Mouse (Mus musculus) liver, embryonic 11.5 days (tissue): ENCODE measurements at regions not wholly inside any gene's neighbourhood (a gene's known extent, or its start where the extent isn't known, plus 50 kb on each side); places are given as distances from the start of the nearest gene placed in this dataset.

Source experiments
- ATAC-seq: fragments of 200-750 bp; cut with Nextera tagmentation; replicated peaks from 2 replicates; pipeline ENCODE4 v1.8.0; 2017; ENCODE audit warnings: moderate number of reproducible peaks, mild to moderate bottlenecking, moderate TSS enrichment, moderate library complexity; ENCODE audit not compliant: low FRiP score
- DNase-seq: peaks from one replicate; pipeline ENCODE4 v3.0.0-alpha.2; 2017; ENCODE audit warnings: low spot score
- H3K27ac ChIP-seq: fragments of 300-500 bp; sonication (generic); 2 replicates; pipeline ENCODE4 v1.5.1; 2014; ENCODE audit warnings: mild to moderate bottlenecking, low read depth, low read length, control low read depth
- H3K27me3 ChIP-seq: fragments of 300-500 bp; sonication (generic); replicated peaks from 2 replicates; pipeline ENCODE4 v1.6.1; 2014; ENCODE audit warnings: low read length, mixed read lengths; ENCODE audit not compliant: control insufficient read depth, insufficient read depth
- H3K36me3 ChIP-seq: fragments of 300-500 bp; sonication (generic); 2 replicates; pipeline ENCODE4 v1.6.1; 2014; ENCODE audit warnings: mild to moderate bottlenecking, low read length, moderate library complexity, mixed read lengths; ENCODE audit not compliant: control insufficient read depth, insufficient read depth
- H3K4me1 ChIP-seq: fragments of 300-500 bp; sonication (generic); replicated peaks from 2 replicates; pipeline ENCODE4 v1.6.1; 2014; ENCODE audit warnings: low read length, mixed read lengths; ENCODE audit not compliant: control insufficient read depth, insufficient read depth
- H3K4me2 ChIP-seq: fragments of 300-500 bp; sonication (generic); 2 replicates; pipeline ENCODE4 v1.6.1; 2014; ENCODE audit warnings: mild to moderate bottlenecking, control low read depth, moderate library complexity
- H3K4me3 ChIP-seq: fragments of 300-500 bp; sonication (generic); 2 replicates; pipeline ENCODE4 v1.5.1; 2014; ENCODE audit warnings: low read depth, low read length, control low read depth
- H3K9ac ChIP-seq: fragments of 300-500 bp; sonication (generic); 2 replicates; pipeline ENCODE4 v1.6.1; 2014; ENCODE audit warnings: low read depth, low read length, control low read depth
- H3K9me3 ChIP-seq: fragments of 300-500 bp; sonication (generic); 2 replicates; pipeline ENCODE4 v1.6.1; 2016; ENCODE audit warnings: low read length, inconsistent platforms, mixed read lengths; ENCODE audit not compliant: control insufficient read depth
- WGBS: fragments of 180-500 bp; shearing (Covaris S2); extraction: QIAGEN DNeasy Blood & Tissue Kit; methylation state at CpG from one replicate; pipeline ENCODE4 v1.1.7; 2014; 5-methylcytosine and 5-hydroxymethylcytosine counted together

DNA sequence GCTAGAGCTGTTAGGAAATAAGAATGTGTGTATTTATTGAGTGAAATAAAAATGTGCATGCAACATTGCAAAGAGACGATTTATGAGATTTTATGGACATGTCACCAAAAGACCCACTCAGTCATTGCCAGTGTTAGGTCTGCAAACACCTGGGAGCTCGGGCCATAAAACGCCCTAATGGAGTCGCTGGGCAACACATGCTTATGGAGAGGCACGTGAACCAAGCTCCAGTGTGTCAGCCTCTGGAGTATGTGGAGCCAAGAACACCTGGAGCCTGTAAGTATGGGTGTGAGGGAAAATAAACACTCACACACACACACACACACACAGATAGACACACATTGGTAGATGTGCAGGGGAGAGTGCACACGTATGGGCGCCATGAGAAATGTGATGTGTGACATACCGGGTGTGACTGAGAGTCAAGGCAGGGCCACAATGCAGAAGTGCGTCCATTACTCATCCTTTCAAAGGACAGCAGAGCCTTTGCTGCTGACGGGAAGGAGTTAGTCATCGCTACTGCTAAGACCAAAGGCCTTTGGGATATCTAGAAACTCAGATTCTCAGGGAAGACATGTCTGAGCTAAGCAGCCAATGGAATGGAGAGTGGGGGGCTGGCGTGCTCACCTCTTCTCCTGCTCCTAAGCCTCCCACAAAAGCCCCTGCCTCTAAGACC, 124.2 kb downstream of the Gm826 start:
- ATAC-seq (no peak), DNase-seq (no peak)
- H3K9me3 ChIP-seq = no peaks in the 10 kb centered on the region
- H3K4me2 ChIP-seq = no peak overlapping the region
- no peaks in the 10 kb centered on the region for H3K27me3 ChIP-seq
- no peak overlapping the region for H3K9ac ChIP-seq
- H3K27ac ChIP-seq = no peak overlapping the region
- WGBS = 81% methylated on average over 12 of the region's 12 CpGs
- no peaks in the 10 kb centered on the region for H3K36me3 ChIP-seq
- H3K4me3 ChIP-seq = no peak overlapping the region
- no peaks in the 10 kb centered on the region for H3K4me1 ChIP-seq

DNA sequence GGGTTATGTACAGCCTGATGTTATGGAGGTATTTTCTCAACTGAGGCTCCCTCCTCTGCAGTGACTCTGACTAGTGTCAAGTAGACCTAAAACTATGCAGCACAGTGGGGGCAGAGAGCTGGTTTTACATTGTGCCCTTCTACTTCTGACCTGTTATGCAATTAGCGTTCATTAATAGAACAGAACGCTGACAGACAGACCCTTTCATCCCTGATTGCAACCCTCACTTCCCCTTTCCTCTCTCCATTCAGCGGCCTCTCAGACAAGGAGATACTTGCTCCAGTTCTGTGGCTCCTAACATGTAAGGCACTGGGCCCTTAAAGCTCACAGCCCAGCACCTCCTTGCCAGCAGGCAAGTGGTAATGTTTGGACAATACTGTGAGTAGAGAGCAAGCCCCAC, 125.7 kb downstream of the Gm826 start:
- DNase-seq (no peak), ATAC-seq (no peak)
- H3K4me2 ChIP-seq = no peak overlapping the region
- H3K36me3 ChIP-seq = no peaks in the 10 kb centered on the region
- no peak overlapping the region for H3K27ac ChIP-seq
- no peaks in the 10 kb centered on the region for H3K4me1 ChIP-seq
- H3K9ac ChIP-seq = no peak overlapping the region
- no peaks in the 10 kb centered on the region for H3K9me3 ChIP-seq
- no peak overlapping the region for H3K4me3 ChIP-seq
- H3K27me3 ChIP-seq = no peaks in the 10 kb centered on the region
- 41% methylated on average over 3 of the region's 3 CpGs for WGBS

DNA sequence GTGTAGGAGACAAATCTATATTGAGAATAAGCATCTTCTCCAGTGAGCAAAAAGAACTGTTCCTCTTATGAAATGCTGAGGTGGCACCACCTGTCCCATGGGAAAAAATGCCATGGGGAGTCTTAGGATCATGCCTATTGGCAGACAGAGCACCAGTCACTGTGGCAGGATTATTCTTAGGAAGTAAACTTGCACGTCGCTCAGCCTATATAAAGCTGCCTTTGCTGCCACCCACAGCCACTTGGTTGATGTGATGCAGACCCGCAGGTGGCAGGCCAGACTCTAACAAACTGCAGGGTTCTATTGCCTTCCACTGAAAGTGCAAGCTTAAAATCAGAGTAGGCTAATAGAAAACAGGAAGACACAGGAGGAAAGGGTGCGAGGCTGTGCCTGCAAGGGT, 126.7 kb downstream of the Gm826 start:
- Histone ChIP-seq H3K4me3 (no peak overlapping the region), H3K4me1 (no peaks in the 10 kb centered on the region), H3K27ac (no peak overlapping the region), H3K9me3 (no peaks in the 10 kb centered on the region), H3K27me3 (no peaks in the 10 kb centered on the region), H3K4me2 (no peak overlapping the region), H3K9ac (no peak overlapping the region), H3K36me3 (no peaks in the 10 kb centered on the region)
- DNase-seq (no peak), ATAC-seq (no peak)
- WGBS = 58% methylated on average over 4 of the region's 4 CpGs

DNA sequence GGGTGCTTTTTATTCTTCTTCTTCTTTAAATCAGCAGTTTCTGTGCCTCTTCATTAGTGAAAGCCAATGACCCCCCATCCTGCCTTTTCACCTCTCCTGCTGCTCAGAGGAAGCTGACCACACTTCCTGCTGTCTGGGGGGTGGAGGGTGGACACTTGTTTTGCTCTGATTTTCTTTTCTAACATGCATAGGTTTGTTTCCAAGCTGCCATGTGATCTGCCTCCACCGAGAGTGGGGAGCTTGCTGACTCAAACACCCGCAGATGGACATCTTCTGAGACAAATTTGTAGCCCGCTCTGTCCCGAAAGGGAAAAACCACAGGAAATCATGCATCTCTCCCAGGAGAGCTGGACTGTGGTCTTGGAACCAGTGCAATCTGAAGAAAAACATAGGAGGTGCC, 141.3 kb downstream of the Gm826 start:
- Histone ChIP-seq H3K4me3 (no peak overlapping the region), H3K27ac (no peak overlapping the region), H3K4me1 (no peaks in the 10 kb centered on the region), H3K27me3 (no peaks in the 10 kb centered on the region), H3K9me3 (no peaks in the 10 kb centered on the region), H3K4me2 (no peak overlapping the region), H3K36me3 (no peaks in the 10 kb centered on the region), H3K9ac (no peak overlapping the region)
- DNase-seq (no peak), ATAC-seq (no peak)
- WGBS = 65% methylated on average over 4 of the region's 4 CpGs

DNA sequence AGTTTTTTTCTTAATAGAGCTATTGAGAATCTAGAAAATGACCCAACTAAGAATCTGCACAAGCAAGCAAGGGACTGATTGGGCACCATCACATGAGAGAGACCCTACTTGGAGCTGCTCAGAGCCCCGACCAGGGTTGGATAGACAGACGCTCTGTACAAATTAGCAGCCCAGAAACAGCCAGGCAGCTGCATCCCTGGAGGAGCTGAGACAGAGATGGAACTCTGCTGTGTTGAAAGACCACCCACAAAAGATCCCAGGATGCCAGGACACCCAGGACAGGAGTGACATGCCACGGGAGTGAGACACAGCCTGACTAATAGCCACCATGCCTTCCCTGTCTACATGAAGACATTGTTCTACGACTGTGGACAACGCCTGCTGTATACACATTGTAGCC, 147.9 kb downstream of the Gm826 start:
- no peaks in the 10 kb centered on the region for H3K4me1 ChIP-seq
- H3K4me3 ChIP-seq = no peak overlapping the region
- DNase-seq = no peak
- H3K4me2 ChIP-seq = no peak overlapping the region
- no peak overlapping the region for H3K27ac ChIP-seq
- no peaks in the 10 kb centered on the region for H3K27me3 ChIP-seq
- no peaks in the 10 kb centered on the region for H3K36me3 ChIP-seq
- no peak for ATAC-seq
- no peak overlapping the region for H3K9ac ChIP-seq
- 79% methylated on average over 5 of the region's 5 CpGs for WGBS
- H3K9me3 ChIP-seq = no peaks in the 10 kb centered on the region

DNA sequence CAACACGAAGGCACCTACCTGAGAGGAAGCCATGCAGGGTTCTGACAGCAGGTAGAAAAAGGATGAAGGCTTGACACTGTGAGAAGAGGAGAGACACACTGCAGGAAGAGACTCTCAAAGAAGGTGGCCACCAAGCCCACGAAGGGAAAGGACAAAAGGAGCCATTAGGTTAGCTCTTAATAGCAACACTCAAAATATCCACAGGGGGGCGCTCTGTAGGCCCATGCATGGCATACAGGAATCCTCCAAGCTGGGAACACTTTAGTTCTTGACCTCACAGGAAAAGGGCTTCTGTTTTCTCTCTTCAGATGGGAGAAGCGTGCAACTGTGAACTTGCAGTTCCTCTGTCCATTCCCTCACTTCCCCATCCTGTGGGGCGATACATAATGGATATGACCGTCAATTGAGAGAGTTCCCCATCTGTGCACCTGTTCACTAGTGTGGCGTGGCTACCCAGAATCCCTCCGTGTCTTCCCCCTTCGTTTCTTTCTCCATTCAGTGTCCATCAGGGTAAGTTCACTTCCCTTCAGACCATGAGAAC, 162.9 kb downstream of the Gm826 start:
- Histone ChIP-seq H3K36me3 (no peaks in the 10 kb centered on the region), H3K4me3 (no peak overlapping the region), H3K4me2 (no peak overlapping the region), H3K9ac (no peak overlapping the region), H3K27ac (no peak overlapping the region), H3K27me3 (no peaks in the 10 kb centered on the region), H3K4me1 (no peaks in the 10 kb centered on the region), H3K9me3 (no peaks in the 10 kb centered on the region)
- DNase-seq = no peak
- ATAC-seq = no peak
- 60% methylated on average over 9 of the region's 9 CpGs for WGBS

DNA sequence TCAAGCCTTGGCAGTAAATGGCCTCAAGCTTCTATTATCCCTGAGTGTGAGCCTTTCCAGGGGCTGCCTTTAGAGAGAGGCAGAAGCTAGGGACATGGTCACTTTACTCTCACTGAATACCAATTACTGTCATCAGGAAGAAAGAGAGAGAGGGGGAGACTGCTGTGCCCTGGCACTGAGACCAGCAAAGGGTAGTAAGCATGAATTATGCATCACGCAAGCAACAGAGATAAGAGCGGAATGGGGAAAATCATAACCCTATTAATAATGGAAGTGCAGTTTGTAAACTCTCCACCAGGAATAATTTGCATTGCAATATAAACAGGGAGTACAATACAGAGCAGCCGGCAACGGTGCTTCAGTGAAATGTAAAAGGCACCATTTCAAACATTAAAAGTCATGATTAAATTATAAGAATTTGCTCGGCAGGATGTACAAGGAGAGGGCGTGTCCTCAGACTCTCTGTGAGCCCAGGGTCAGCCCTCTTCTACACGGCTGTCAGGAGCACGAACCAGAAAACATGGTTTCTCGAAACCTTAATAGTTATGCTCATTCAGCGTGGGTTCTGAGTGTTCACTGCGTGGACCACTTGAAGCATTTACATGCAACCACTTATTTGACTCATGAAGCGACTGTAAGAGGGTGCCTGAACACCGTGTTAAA, 175.2 kb downstream of the Gm826 start:
- no peak overlapping the region for H3K4me3 ChIP-seq
- no peak overlapping the region for H3K9ac ChIP-seq
- 81% methylated on average over 13 of the region's 13 CpGs for WGBS
- no peaks in the 10 kb centered on the region for H3K27me3 ChIP-seq
- DNase-seq = no peak
- H3K9me3 ChIP-seq = no peaks in the 10 kb centered on the region
- H3K4me2 ChIP-seq = no peak overlapping the region
- no peak for ATAC-seq
- H3K27ac ChIP-seq = no peak overlapping the region
- H3K36me3 ChIP-seq = no peaks in the 10 kb centered on the region
- H3K4me1 ChIP-seq = no peaks in the 10 kb centered on the region

DNA sequence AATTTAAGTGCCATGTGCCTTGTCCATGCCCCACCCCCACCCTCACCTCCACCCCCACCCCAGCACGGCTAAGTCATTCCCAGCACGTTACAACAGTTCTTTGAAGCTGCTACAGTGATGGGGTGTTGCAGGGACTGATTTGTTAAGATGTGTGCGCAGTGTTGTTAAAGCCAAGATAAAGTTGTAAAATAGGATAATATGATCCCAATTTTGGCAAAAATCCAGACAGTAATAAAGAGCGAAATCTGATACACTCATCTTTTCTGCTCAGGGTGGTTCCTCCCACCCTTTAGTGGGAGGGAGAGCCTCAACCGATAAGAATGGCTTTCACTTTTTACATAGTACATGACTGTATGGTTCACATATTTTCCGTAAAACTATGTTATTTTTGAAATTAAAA, 180.2 kb downstream of the Gm826 start:
- H3K4me3 ChIP-seq = no peak overlapping the region
- no peak for ATAC-seq

DNA sequence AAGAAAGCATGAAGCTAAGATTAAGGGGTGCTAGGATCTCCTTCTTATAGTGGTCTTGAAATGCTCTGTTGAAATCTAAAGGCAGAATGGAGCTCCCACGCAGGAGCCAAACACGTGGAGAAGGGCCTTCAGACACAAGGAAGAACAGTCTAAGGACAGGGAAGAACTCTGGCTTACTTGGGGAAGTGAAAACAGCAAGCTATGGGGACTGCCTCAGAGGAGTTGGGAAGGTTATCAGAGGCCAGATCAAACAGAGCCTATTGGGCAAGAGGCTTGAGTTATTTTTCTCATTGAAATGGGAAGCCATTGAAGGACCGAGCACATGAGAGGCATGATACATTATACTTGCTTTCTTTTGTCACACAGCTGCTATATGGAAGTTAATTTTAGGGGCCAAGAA, 181.9 kb downstream of the Gm826 start:
- no peak for ATAC-seq
- WGBS = 67% methylated on average over 3 of the region's 3 CpGs

More for the DNA sequence above, 180.2 kb downstream of the Gm826 start:
- no peak for DNase-seq
- 61% methylated on average over 6 of the region's 6 CpGs for WGBS
- Histone ChIP-seq H3K27me3 (no peaks in the 10 kb centered on the region), H3K9me3 (no peaks in the 10 kb centered on the region), H3K27ac (no peak overlapping the region), H3K4me1 (no peaks in the 10 kb centered on the region), H3K36me3 (no peaks in the 10 kb centered on the region), H3K4me2 (no peak overlapping the region), H3K9ac (no peak overlapping the region)

More for the DNA sequence above, 181.9 kb downstream of the Gm826 start:
- no peak overlapping the region for H3K4me3 ChIP-seq
- no peaks in the 10 kb centered on the region for H3K27me3 ChIP-seq
- H3K27ac ChIP-seq = no peak overlapping the region
- no peaks in the 10 kb centered on the region for H3K9me3 ChIP-seq
- no peak for DNase-seq
- H3K36me3 ChIP-seq = no peaks in the 10 kb centered on the region
- H3K4me1 ChIP-seq = no peaks in the 10 kb centered on the region
- H3K4me2 ChIP-seq = no peak overlapping the region
- H3K9ac ChIP-seq = no peak overlapping the region
